ENCODE assay signal across 8 mouse cellular contexts in the genomic region with DNA sequence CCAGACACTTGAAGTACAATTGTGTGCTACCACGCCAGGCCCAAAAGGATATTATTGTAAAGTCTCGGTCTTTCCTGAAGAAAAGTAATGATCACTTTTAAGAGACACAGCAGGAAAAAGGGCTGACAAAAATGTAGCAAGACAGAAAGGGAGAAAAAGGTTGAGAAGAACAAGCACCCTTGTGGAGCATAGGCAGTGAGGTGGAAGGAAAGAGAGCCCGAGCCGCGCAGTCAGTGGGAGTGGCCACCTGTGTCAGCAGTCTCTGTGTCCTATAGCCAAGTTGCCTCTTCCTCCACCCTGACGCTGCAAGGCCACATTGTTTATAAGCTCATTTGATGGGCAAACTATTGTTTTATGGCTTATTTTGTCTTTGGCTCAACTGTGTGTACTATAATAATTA. TPM values are rescaled to one million over a fixed set of nuclear protein-coding genes. Genes with fewer than 3 reads are reported as not detected.
DNase-seq lines count a peak whose midpoint lies in the region; ATAC-seq and TF ChIP-seq lines count a peak whose summit lies in the region.

No protein-coding gene starts in this region.

- H3K4me3 ChIP-seq in lung, postnatal 0 days (ENCODE audit: low read depth, low read length), result no peak overlapping the region
- H3K4me3 ChIP-seq in liver, embryonic 12.5 days, result no peak overlapping the region
- no peak overlapping the region for H3K4me3 ChIP-seq in thymus, adult 2 months (ENCODE audit: control insufficient read depth, insufficient read depth, low read length)
- H3K4me3 ChIP-seq in midbrain, embryonic 10.5 days, result no peak overlapping the region

- no peak for TF ChIP-seq CTCF in lung, postnatal 0 days (IDR thresholded peaks at IDR 0.05)
- no peak for TF ChIP-seq CTCF in thymus, adult 2 months (IDR thresholded peaks at IDR 0.05; ENCODE audit: borderline replicate concordance, control insufficient read depth, extremely low read depth, insufficient read depth, low read length, poor library complexity)

- no peak for TF ChIP-seq POLR2A in thymus, adult 2 months (IDR thresholded peaks at IDR 0.05; ENCODE audit: control insufficient read depth, extremely low read depth, insufficient read depth, low read length, poor library complexity)

- no peaks in the 10 kb centered on the region for H3K27me3 ChIP-seq in lung, postnatal 0 days (replicated peaks; ENCODE audit: insufficient read depth, low read length)
- no peaks in the 10 kb centered on the region for H3K27me3 ChIP-seq in liver, embryonic 12.5 days (replicated peaks)
- no peaks in the 10 kb centered on the region for H3K27me3 ChIP-seq in thymus, adult 2 months (ENCODE audit: control insufficient read depth, insufficient read depth, low read length)
- H3K27me3 ChIP-seq in midbrain, embryonic 10.5 days (ENCODE audit: low read depth, poor library complexity, severe bottlenecking), result no peaks in the 10 kb centered on the region

- H3K36me3 ChIP-seq in lung, postnatal 0 days (ENCODE audit: insufficient read depth, low read length), result no peaks in the 10 kb centered on the region
- H3K36me3 ChIP-seq in liver, embryonic 12.5 days, result peaks cover 30% of the 10 kb centered on the region
- peaks cover 13% of the 10 kb centered on the region; the same call in 1 of the 2 replicates for H3K36me3 ChIP-seq in thymus, adult 2 months (ENCODE audit: control insufficient read depth, insufficient read depth, low read length)
- peaks cover 40% of the 10 kb centered on the region for H3K36me3 ChIP-seq in midbrain, embryonic 10.5 days

- no peak for ATAC-seq in lung, postnatal 0 days
- ATAC-seq in liver, embryonic 12.5 days, result peak; percentile 60; the same call in 1 of the 2 replicates

- TF ChIP-seq EP300 in lung, postnatal 0 days (IDR thresholded peaks at IDR 0.05), result no peak

- no peaks in the 10 kb centered on the region for H3K9me3 ChIP-seq in lung, postnatal 0 days (ENCODE audit: low read length)
- no peaks in the 10 kb centered on the region for H3K9me3 ChIP-seq in liver, embryonic 12.5 days (replicated peaks)
- no peaks in the 10 kb centered on the region for H3K9me3 ChIP-seq in midbrain, embryonic 10.5 days (replicated peaks)

- no peak overlapping the region for H3K4me2 ChIP-seq in lung, postnatal 0 days (replicated peaks; ENCODE audit: low read depth, low read length)
- no peak overlapping the region for H3K4me2 ChIP-seq in liver, embryonic 12.5 days

- 50% methylated on average over 6 of the region's 6 CpGs for WGBS in lung, postnatal 0 days
- WGBS in liver, embryonic 12.5 days (ENCODE audit: insufficient replicate concordance), result 68% methylated on average over 6 of the region's 6 CpGs
- 19% methylated on average over 6 of the region's 6 CpGs for WGBS in thymus, adult 2 months
- WGBS in midbrain, embryonic 10.5 days, result 69% methylated on average over 6 of the region's 6 CpGs

- DNase-seq in cerebellum, adult 9-11 months, result peak; percentile 39
- DNase-seq in cerebellum, adult 11-12 months, result no peak
- peak; percentile 33 to 37 for DNase-seq in lung, adult 18-20 months
- no peak for DNase-seq in lung, postnatal 0 days (ENCODE audit: low spot score)
- peak; percentile 45 for DNase-seq in thymus, adult 2 months
- DNase-seq in right cerebral cortex, adult 2 months (ENCODE audit: low spot score in 2 of 2), result no peak
- no peak for DNase-seq in midbrain, embryonic 10.5 days (ENCODE audit: low spot score)

- no peak overlapping the region for H3K9ac ChIP-seq in lung, postnatal 0 days (replicated peaks; ENCODE audit: low read depth)
- H3K9ac ChIP-seq in liver, embryonic 12.5 days, result no peak overlapping the region

- H3K27ac ChIP-seq in lung, postnatal 0 days (ENCODE audit: low read length), result no peak overlapping the region
- H3K27ac ChIP-seq in liver, embryonic 12.5 days, result no peak overlapping the region
- no peak overlapping the region; the same call in 1 of the 2 replicates for H3K27ac ChIP-seq in thymus, adult 2 months (ENCODE audit: control insufficient read depth, insufficient read depth, low read length)
- no peak overlapping the region for H3K27ac ChIP-seq in midbrain, embryonic 10.5 days (replicated peaks)

- H3K4me1 ChIP-seq in lung, postnatal 0 days (ENCODE audit: insufficient read depth, low read depth, low read length), result no peaks in the 10 kb centered on the region; the same call in 1 of the 2 replicates
- peaks cover 26% of the 10 kb centered on the region for H3K4me1 ChIP-seq in liver, embryonic 12.5 days
- no peaks in the 10 kb centered on the region for H3K4me1 ChIP-seq in thymus, adult 2 months (replicated peaks; ENCODE audit: control insufficient read depth, insufficient read depth, low read length)
- peaks cover 8% of the 10 kb centered on the region for H3K4me1 ChIP-seq in midbrain, embryonic 10.5 days

RNA-seq across cellular contexts. Expression of gene Rsbn1, which starts 13.6 kb away (rescaled TPM):
- polyA plus RNA-seq in lung, postnatal 0 days (2015; fragmentation: Nextera tagmentation; extraction: Ambion mirVana), result 10.4 and 10.9 TPM in 2 replicates
- polyA plus RNA-seq in liver, embryonic 12.5 days (2016; fragmentation: Nextera tagmentation; extraction: Ambion mirVana), result 6.7 and 7.2 TPM in 2 replicates
- 10.9 and 12.9 TPM in 2 replicates for polyA plus RNA-seq in thymus, adult 2 months (2012; rRNA removed)
- polyA plus RNA-seq in midbrain, embryonic 10.5 days (2016; fragmentation: Nextera tagmentation; extraction: Ambion mirVana), result 14.5 and 15.9 TPM in 2 replicates

RNA-seq across cellular contexts. Expression of gene Phtf1, which starts 40.4 kb away (rescaled TPM):
- 14.5 and 18.2 TPM in 2 replicates for polyA plus RNA-seq in lung, postnatal 0 days (2015; fragmentation: Nextera tagmentation; extraction: Ambion mirVana)
- polyA plus RNA-seq in liver, embryonic 12.5 days (2016; fragmentation: Nextera tagmentation; extraction: Ambion mirVana), result 13.2 TPM in 2 replicates
- 16.9 and 20.7 TPM in 2 replicates for polyA plus RNA-seq in thymus, adult 2 months (2012; rRNA removed)
- polyA plus RNA-seq in midbrain, embryonic 10.5 days (2016; fragmentation: Nextera tagmentation; extraction: Ambion mirVana), result 36.1 and 41.4 TPM in 2 replicates

Comparison
In these comparisons a context has a peak if more than half of its experiments do, and no peak if none do; other contexts are left out.
1. DNase-seq: peak in cerebellum, adult 9-11 months (single experiment), lung, adult 18-20 months (2 of 2) and thymus, adult 2 months (single experiment); none in cerebellum, adult 11-12 months (single experiment), lung, postnatal 0 days (single experiment), right cerebral cortex, adult 2 months (0 of 2) and midbrain, embryonic 10.5 days (single experiment).